Mouse (Mus musculus) ovary, adult 18-20 months (tissue): ENCODE results near the gene Trpm5.

Experiments
- DNase-seq: peaks from one replicate; pipeline ENCODE4 v3.0.0; 2022; ENCODE audit warnings: low spot score, mixed read lengths

The Trpm5 gene

DNA sequence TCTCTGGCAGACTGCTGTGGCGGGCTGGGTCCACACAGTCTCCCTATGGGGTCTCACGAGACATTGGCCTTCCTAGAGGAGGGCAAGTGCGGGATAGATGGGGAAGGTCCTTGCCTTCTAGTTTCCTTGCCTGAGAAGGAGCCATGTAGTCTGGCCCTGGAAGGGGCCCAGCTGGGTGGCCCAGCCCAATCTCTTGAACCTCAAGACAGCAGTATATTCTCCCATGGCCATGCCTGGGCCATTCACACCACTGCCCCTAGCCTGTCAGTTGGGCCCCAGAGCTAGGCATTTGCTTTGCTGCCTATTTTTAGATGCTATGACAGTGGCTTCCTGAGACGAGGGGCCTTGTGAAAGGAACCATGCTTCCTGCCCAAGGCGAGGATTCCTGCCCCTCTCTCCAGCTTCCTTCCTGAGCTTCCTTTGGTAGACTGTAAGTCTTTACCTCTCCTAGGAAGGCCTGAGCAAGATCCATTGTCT is 36.2 kb downstream of the Trpm5 start:
- no peak for DNase-seq

DNA sequence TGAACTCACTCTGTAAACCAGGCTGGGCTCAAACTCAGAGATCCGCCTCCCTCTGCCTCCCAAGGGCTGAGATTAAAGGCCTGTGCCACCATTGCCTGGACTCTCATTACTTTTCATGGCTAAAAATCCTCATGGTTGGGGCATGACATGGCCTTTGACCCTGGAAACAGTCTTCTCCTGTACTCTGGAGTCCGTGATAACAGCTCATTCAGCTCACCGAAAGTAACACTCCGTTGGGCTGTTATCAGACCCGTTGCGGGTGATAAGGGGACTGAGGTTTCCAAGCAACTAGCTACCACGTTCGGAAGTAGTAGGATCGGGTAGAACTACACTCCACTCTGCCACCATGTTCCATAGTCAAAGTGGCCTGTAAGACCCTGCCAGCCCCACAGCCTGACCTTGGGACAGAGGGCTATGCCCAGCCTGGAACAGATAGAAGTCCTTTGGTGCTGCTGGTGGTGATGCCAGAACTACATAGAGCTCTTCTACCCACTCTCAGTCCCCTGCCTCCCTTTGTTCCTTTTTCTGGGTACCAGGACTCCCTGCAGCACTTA is 36.7 kb downstream of the Trpm5 start:
- no peak for DNase-seq

DNA sequence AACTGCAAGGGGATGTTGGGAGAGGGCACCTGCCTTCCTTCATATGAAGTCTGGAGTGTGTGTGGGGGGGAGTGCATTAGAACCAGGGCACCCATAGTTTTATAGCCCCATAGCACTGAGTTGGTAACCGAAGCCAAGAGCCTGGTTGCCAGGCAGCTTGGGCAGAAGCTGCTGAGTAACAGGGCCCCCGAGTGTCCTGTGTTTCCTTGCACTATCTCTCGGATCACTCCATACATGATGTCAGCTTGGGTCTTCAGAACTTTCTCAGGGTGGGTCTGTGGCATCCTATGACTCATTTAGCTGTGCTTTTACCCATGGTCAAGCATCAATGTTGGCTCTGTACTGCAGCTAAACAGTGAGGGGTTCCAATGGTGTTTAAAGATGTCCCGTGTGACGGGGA is 37.4 kb downstream of the Trpm5 start:
- DNase-seq: no peak

DNA sequence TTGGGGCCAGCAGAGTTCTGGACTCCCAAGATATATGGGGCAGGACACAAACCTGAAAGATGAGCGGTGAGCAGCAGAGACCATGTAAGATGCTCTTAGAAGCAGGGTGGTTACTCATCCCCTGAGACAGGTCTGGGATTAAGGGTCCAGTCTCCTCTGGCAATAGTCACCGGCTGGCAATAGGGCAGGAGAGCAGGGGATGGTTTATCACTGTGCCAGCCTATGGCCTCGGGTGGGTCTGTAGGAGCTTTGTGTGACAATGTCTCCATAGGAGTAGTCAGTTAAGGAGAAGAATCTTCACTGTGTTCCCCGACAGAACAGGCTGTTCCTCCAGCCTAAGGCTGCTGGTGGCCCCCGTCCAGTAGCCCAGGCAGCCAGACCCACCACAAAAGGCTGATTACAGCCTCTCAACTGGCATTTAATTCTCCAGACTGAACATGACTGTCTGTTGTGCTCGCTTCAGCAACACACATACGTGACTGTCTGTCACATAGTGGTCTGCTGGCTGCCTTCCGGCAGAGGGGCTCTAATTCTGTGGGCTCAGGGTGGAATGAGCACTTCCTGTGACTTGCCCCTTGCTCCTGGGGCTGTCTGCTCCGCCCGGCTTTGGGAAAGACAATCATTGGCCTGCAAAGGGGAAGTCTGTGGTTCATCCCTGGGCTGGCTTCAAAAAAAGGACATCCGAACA is 38.8 kb downstream of the Trpm5 start:
- no peak for DNase-seq

DNA sequence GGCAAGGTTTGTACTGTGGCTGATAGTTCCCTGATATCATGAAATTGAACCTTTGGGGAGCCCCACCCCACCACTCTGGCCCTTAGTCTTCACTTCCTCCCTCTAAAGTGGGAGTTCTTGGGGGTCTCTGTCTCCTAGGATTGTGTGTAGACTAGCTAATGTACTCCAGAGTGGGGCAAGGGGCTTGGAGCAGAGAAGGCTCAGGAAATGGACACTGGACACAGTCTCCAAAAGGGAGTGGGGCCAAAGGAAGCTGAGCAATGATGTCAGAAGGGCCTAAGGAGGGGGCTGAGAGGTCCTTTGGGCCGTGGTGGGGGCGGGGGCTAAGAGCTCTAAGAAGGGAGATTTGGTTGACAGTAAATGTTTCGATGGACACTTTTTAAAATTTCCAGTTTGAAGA is 39.4 kb downstream of the Trpm5 start:
- no peak for DNase-seq

DNA sequence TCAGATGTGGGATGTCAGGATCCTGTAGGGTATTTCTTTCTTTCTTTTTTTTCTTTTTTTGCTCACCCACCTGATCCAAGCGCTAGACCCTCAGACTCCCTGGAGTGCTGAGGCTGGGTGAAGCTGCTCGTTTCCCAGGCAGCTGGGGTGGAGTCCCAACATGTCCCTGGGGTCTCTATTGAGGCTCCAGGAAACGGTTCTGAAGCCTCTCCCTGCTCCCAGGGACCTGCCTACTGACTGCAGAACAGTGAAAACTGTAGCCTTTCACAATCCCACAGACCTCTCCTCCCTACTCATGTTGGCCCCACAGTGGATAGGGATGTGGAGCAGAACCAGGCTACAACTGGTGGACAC is 39.9 kb downstream of the Trpm5 start:
- DNase-seq: no peak

DNA sequence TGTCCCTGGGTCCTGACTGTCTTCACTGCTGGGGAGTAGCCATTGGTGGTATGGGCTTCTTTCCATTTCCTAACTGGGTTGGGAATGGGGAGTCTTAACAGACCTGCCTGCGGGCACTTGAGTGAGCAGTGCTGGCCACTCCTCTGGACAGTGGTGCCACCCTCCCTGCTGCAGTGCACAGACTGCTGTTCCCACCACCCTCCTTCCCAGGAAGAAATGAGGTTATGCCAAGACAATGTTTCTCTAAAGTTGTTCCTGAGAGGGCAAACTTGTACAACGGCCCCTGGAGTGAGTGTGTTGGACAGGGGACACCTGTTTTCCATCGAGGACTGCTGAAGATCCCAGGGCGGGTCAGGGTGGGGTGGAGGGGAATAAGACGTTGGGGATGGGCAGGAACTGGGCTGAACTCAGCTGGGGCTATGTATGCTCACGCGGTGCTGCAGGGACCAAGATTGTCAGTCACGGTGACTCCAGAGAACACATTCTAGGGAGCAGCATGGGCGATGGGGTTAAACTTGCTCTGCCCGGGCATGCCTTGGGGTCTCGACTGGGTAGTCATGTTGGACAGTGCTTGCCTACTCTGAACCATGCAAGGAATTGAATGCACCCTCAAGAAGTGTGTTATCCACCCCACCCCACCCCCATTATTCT is 40.4 kb downstream of the Trpm5 start:
- DNase-seq: no peak

DNA sequence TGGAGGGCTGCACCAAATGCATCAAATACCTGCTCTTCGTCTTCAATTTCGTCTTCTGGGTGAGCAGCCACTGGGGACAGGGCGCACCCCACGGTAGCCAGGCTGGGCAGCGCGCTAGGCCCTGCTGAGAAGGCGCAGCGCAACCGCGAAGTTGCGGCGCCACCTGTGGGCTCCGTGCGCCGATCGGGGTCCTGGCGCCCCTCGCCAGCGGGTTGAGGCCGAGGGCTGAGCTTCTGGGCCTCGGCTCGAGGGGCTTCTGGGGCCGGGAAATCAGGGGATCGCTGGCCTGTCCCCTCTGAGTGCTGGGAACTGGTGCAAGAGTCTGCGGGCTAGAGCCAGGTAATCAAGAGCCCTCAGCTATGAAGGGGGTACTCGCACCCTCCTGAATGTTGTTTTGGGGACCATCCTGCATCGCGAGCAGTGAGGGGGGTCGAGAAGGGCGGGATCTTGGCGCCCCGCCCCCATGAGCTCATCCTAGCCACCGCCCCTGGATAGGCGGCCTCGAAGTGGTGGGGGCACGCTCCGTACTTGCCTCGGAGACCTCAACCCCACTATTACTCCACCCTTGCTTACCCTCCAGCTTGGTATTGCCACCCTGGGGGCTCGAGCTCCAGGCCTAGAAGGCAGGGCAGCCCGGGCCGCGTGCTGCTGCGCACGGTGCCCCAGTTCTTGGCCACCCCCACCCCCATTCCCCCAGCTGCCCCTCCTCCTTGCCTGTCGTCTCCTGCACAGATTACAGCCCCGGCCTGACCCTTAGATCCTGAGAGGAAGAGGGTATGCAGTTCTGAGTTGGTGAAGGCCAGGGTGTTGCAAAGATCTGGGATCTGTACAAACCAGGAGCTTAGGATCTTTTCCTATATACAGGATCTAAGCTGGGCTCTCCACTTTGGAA is 41.2 kb downstream of the Trpm5 start:
- DNase-seq: peak; percentile 61

DNA sequence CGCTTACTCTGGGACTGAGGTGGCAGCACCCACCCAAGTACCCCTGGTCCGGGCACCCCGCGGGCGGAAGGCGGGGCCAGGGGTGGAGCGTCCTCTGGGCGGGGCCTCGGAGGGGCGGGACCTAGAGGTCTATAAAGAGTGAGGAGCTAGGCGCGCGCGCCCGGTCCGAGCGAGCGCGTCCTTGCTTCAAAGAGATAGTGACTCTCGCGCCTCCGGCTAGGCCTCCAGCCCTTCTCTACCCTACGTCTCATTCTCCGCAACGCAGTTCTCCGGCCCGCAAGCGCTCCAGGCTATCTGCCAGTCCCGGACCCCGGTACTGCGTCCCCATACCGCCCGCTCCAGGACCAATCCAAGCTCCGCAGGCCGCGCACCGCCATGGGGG is 41.8 kb downstream of the Trpm5 start, which contains the start of gene Cd81:
Gene Cd81, plus strand, starts transcription at position 114 of the 382 bp plus-strand sequence.
- DNase-seq: peak; percentile 78

DNA sequence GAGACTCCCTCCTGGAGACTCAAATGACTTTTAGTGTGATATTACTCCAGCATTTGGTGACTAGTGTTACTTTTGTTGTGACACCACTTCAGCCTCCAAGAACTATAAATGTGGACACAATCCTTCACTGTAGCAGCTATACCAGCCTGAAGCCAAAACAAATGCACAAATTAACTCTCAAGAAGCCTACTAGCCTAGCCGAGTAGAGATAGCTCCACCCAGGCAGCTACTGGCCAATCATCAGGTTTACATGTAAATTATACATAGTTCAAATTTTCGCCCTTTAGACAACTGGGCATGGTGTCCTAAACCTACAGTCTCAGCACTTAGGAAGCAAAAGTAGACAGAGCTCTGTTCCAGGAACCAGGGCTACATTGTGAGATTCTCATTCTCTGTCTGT is 43.1 kb downstream of the Trpm5 start:
- DNase-seq: no peak

DNA sequence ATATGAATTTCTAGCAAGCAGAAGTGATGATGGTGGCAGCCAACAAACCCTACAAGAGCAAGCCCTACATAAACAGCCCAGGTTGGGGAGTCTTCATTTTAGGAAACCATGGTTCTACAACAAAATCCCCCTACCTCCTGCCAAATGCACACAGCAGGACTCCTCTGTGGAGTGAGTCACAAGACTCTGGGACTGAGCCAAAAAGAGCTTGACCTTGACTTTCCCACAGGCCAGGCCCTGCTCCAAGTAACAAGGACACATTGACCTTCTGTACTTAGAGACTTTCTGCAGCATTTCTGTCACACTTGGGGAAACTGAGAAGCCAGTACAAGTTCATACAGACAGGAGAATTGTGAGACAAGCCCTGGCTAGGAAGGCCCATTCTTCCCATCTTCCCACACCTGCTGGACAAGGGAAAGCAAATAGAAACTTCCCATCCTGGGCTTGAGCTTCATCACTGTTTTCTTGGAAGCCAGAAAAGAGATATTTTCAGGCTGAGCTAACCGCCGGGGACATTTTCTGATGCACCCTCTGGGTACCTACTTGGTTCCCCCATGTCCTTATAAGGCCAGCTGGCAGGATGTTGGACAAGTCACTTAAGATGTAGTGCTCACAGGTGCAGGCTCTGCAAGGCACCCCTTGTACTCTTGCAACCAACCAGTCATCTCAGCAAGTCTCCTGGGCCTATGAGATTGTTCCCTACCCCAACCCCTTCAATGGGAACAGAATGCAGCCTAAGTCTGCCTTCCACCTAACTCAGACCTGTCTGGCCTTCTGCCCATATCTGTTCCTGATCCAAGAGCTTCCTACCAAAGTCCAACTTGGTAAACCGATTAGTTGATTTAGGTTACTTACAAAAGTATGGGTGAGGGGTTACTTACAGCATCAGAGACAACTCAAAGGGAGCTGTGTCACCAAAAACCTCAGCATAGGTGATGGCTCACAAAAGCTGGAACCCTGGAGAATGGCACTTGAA is 44.3 kb downstream of the Trpm5 start:
- peak; percentile 73 for DNase-seq

DNA sequence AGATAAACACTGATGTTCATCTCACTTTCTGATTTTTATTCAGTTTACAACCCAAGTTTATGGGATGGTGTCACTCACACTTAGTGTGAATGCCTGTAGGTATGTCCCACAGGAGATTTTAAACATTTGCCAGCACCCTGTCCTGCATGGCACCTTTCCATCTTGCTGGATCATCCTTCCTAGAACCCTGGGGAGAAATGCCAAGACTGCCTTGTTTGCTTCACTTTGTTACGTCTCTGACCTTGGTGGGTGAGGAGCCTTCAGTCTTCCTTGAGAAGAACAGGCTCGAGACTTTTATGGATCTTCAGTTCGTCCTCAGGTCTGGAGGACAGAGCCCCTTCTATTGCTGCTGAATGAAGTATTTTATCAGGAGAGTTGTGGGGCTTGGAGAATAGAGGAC is 45.1 kb downstream of the Trpm5 start:
- DNase-seq: peak; percentile 42

DNA sequence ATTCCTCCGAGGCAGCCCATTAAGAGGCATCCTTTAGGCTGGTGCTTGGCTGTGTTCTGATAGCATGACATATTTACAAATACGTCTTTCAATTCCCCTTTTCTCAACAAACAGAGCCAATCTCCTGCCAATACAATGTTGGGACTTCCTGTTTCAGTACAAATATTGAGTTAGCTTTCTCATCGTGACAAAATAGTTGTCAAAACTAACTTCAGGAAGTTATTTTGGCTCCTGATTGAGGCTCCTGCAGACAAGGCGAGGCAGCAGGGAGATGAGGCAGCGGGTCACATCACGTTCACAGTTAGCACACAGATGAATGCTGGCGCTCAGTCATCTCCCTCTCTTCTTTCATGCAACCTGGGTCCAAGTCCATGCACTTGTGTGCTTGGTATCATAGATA is 48.1 kb downstream of the Trpm5 start:
- DNase-seq: no peak

DNA sequence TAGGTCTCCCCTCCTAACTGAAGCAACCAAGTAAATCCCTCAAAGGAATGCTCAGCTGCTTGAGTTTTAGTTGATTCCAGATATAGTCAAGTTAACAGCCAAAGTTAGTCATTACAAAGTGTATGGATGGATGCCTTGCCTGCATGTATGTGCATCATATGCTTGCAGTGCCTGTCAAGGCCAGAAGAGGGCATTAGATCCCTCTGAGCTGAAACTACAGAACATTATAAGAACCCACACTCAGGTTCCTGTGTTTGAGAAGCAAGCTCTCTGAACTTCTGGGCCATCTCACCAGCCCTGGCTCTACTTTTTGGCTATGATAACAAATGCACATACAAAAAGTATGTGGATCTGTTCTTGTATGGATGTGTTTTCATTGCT is 49.6 kb downstream of the Trpm5 start:
- no peak for DNase-seq

DNA sequence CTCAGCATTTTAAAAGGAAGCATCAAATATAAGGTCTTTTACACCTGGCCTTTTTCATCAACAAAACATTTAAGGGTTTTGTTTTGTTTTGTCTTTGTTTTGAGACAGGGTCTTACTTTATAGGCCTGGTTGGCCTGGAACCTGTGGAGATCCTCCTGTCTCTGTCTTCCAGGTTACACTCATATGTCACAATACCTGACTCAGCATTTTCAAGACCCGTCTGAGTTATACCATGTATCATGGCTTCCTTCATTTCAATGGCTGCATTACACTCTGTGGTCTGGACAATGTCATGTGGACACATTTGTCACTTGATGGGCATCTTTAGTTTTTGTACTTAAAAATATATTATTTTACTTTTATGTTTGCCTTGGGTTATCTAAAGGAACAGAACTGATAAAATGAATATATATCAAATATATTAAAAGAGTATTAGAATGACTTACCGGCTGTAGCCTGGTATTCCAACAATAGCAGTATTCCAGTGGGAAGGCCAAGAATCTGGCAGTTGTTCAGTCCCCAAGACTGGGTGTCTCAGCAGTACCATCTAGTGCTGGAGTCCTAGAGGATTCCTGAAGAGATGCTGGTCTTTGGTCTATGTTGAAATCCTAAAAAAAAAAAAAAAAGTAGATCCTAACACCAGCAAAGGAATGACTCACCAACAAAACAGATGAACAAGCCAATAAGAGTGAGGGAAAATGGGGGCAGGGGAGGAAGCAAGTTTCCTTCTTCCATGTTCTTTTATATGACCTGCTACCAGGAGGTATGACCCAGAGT is 50.2 kb downstream of the Trpm5 start:
- no peak for DNase-seq

DNA sequence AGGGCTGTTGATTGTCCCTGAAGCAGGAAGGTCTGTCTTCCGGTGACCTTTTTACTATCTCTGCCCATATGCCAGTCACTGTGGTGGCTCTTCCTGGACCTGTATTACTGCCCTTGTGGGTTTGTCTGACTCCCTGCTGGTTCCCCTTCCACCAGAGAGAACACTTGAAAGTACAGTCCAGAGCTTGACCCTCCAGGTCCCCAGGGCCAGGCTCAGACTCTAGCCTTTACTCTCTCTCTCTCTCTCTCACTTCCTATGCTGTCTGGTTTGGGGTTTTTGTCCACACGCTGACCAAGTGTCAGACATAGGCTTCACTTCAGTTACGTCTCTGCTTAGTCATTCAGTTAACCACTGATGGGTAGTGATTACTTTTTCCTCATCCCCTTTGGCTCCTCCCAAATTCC is 51.5 kb downstream of the Trpm5 start:
- DNase-seq: no peak

DNA sequence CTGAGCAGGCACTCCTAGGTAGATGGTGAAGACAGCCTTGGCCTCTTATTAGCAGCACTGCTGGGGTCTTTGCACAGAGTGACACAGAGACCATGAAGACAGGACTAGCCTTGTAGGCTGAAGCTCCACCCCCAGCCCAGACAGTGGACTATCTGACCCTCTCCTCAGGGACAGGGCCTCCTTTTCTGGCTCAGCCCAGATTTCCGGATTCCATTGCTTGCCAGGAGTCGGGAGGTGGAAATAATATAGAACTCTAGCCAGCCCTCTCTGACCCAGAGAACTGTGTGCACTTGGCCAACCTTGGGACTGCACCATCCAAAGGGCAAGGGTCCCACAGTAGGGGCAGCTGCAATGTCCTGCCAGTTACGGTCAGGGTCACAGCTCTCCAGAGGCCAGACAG is 52.4 kb downstream of the Trpm5 start:
- peak; percentile 80 for DNase-seq

DNA sequence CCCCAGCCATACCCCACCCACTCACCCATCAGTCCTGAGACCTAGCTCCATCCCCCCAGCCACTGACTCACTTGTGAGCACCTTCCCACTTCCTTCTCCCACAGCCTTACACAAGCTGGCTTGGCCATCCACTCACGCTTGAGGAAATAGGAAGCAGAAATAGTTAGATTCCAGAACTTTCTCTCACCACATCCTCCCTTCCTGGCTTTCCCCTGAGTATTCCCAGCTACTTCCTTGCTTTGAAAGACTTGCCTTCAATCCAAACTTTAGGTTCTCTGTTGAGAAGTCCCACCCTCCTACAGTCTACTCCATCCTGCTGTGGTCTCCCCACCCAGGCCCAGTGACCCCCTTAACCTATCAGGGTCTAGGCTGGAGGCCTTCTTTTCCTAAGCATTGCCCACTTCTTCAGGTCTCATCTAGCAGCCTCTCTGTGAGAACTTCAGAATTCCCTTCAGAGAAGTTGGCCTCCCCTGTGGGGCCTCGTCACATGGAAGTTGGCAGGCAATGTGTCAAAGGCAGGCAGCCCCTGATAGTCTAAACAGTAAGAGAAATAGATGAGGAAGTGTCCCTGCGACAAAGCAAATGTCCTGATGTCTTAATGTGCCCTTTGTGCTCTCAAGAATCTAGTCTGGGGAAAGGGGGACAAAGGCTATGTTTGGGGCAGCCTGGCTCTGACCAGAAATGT is 53.2 kb downstream of the Trpm5 start:
- DNase-seq: no peak

DNA sequence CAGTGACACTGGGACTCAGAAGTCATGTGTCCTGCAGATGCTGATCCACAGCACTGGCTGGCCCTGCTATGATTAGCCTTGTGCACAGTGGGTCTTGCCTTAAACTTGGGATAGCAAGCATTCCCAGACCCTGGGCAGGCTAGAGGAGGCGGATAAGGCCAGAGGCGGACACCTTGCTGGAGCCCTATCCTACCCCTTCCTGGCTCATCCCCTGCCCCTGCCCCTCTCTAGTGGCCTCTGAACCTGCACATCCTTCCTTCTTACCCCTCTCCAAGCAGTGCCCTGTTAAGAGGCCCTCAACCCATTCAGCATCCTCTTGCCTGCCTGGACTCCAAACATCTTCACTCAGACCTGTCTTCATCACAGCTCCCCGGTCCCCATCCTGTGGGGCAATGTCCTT is 53.9 kb downstream of the Trpm5 start:
- DNase-seq: no peak
